Mouse (Mus musculus) testis, postnatal 10 days (tissue): Measurements from ENCODE around the gene Gtf2a1l.

ENCODE experiments used
- DNase-seq: peaks from one replicate; pipeline ENCODE4 v3.0.0; 2021; ENCODE audit warnings: low spot score

The Gtf2a1l gene

GRCm38 (mm10) chr17:88668452-88668851 is at the start of gene Gtf2a1l:
TSS of gene Gtf2a1l (plus strand) at chr17:88668660.
- peak; percentile 59 for DNase-seq

- DNase-seq: no peak
These were observed 47.5 kb upstream of the Gtf2a1l start for GRCm38 (mm10) chr17:88620935-88621334.

GRCm38 (mm10) chr17:88621374-88621773 is 47.1 kb upstream of the Gtf2a1l start:
- DNase-seq: no peak

- DNase-seq: no peak
These were observed 45.7 kb upstream of the Gtf2a1l start for GRCm38 (mm10) chr17:88622711-88623110.

GRCm38 (mm10) chr17:88624386-88624785 is 44.1 kb upstream of the Gtf2a1l start:
- no peak for DNase-seq

GRCm38 (mm10) chr17:88625350-88625749 is 43.1 kb upstream of the Gtf2a1l start:
- no peak for DNase-seq

- DNase-seq: no peak
These were observed 42.5 kb upstream of the Gtf2a1l start for GRCm38 (mm10) chr17:88625931-88626330.

GRCm38 (mm10) chr17:88626347-88626811 is 42.1 kb upstream of the Gtf2a1l start:
- no peak for DNase-seq

GRCm38 (mm10) chr17:88627150-88627549 is 41.3 kb upstream of the Gtf2a1l start:
- DNase-seq: no peak

- peak; percentile 65 for DNase-seq
These were observed 39.6 kb upstream of the Gtf2a1l start for GRCm38 (mm10) chr17:88628676-88629380.

GRCm38 (mm10) chr17:88629381-88629759 is 39.1 kb upstream of the Gtf2a1l start:
- no peak for DNase-seq

- no peak for DNase-seq
These were observed 38.4 kb upstream of the Gtf2a1l start for GRCm38 (mm10) chr17:88629931-88630553.

- DNase-seq: peak; percentile 74
These were observed 37.9 kb upstream of the Gtf2a1l start for GRCm38 (mm10) chr17:88630554-88630948.

- no peak for DNase-seq
These were observed 35.8 kb upstream of the Gtf2a1l start for GRCm38 (mm10) chr17:88632631-88633030.

- DNase-seq: peak; percentile 27
These were observed 32.4 kb upstream of the Gtf2a1l start for GRCm38 (mm10) chr17:88636076-88636475.

GRCm38 (mm10) chr17:88636587-88636986 is 31.9 kb upstream of the Gtf2a1l start:
- peak; percentile 35 for DNase-seq

- peak; percentile 86 for DNase-seq
These were observed 27.4 kb upstream of the Gtf2a1l start for GRCm38 (mm10) chr17:88641012-88641411.

- peak; percentile 37 for DNase-seq
These were observed 26.6 kb upstream of the Gtf2a1l start for GRCm38 (mm10) chr17:88641836-88642235.

GRCm38 (mm10) chr17:88644876-88645275 is 23.6 kb upstream of the Gtf2a1l start:
- peak; percentile 35 for DNase-seq

- DNase-seq: peak; percentile 21
These were observed 23.2 kb upstream of the Gtf2a1l start for GRCm38 (mm10) chr17:88645299-88645698.

GRCm38 (mm10) chr17:88647149-88647548 is 21.3 kb upstream of the Gtf2a1l start:
- no peak for DNase-seq

- DNase-seq: peak; percentile 84
These were observed 16.4 kb upstream of the Gtf2a1l start for GRCm38 (mm10) chr17:88652010-88652409.

GRCm38 (mm10) chr17:88652702-88653374 is 15.6 kb upstream of the Gtf2a1l start:
- DNase-seq: peak; percentile 90
